Mouse (Mus musculus) mature B cell (primary cell): ENCODE measurements around the gene Lzts3.

ENCODE experiments used
- in situ Hi-C: fragments of 300-500 bp; cut with MboI; formaldehyde crosslinking; loops from 2 replicates; pipeline ENCODE4 v1.14.3; 2019

Gene Lzts3

GRCm38 (mm10) chr2:130638101-130638611 is 4.4 kb downstream of the Lzts3 start:
- in situ Hi-C loops = no loop called here

- in situ Hi-C loops = no loop called here
Measured at GRCm38 (mm10) chr2:130635847-130636246, 6.8 kb downstream of the Lzts3 start.

- in situ Hi-C loops = no loop called here
Measured at GRCm38 (mm10) chr2:130634739-130635411, 7.7 kb downstream of the Lzts3 start.

- in situ Hi-C loops = no loop called here
Measured at GRCm38 (mm10) chr2:130634006-130634738, 8.4 kb downstream of the Lzts3 start.

GRCm38 (mm10) chr2:130632887-130633675 is 9.5 kb downstream of the Lzts3 start:
- in situ Hi-C loops = no loop called here

- in situ Hi-C loops = no loop called here
Measured at GRCm38 (mm10) chr2:130632416-130632815, 10.2 kb downstream of the Lzts3 start.

GRCm38 (mm10) chr2:130629839-130630203 is 12.8 kb downstream of the Lzts3 start, which contains the start of the genes Fastkd5 and Ubox5:
Gene Fastkd5 (minus strand): TSS chr2:130630027.
Gene Ubox5 (minus strand): TSS chr2:130630038.
- in situ Hi-C loops = no loop called here

GRCm38 (mm10) chr2:130629080-130629838 is 13.3 kb downstream of the Lzts3 start:
- in situ Hi-C loops = no loop called here

GRCm38 (mm10) chr2:130628424-130628823 is 14.2 kb downstream of the Lzts3 start:
- in situ Hi-C loops = no loop called here

- in situ Hi-C loops = no loop called here
Measured at GRCm38 (mm10) chr2:130618972-130619371, 23.6 kb downstream of the Lzts3 start.

- in situ Hi-C loops = no loop called here
Measured at GRCm38 (mm10) chr2:130613091-130613490, 29.5 kb downstream of the Lzts3 start.

GRCm38 (mm10) chr2:130602195-130602594 is 40.4 kb downstream of the Lzts3 start:
- in situ Hi-C loops = no loop called here

- in situ Hi-C loops = no loop called here
Measured at GRCm38 (mm10) chr2:130598399-130598798, 44.2 kb downstream of the Lzts3 start.

- in situ Hi-C loops = no loop called here
Measured at GRCm38 (mm10) chr2:130597601-130598010, 45.0 kb downstream of the Lzts3 start.

GRCm38 (mm10) chr2:130595596-130595995 is 47.0 kb downstream of the Lzts3 start:
- in situ Hi-C loops = no loop called here

- in situ Hi-C loops = no loop called here
Measured at GRCm38 (mm10) chr2:130591016-130591415, 51.6 kb downstream of the Lzts3 start.

GRCm38 (mm10) chr2:130589761-130590160 is 52.8 kb downstream of the Lzts3 start:
- in situ Hi-C loops = no loop called here

GRCm38 (mm10) chr2:130589157-130589556 is 53.4 kb downstream of the Lzts3 start:
- in situ Hi-C loops = no loop called here

- in situ Hi-C loops = no loop called here
Measured at GRCm38 (mm10) chr2:130588373-130588772, 54.2 kb downstream of the Lzts3 start.

- in situ Hi-C loops = no loop called here
Measured at GRCm38 (mm10) chr2:130586016-130586415, 56.6 kb downstream of the Lzts3 start.

GRCm38 (mm10) chr2:130583902-130584560 is 58.6 kb downstream of the Lzts3 start:
- in situ Hi-C loops = no loop called here
